Mouse (Mus musculus) liver, postnatal 0 days (tissue): ENCODE measurements at regions not wholly inside any gene's neighbourhood (a gene's known extent, or its start where the extent isn't known, plus 50 kb on each side); places are given as distances from the start of the nearest gene placed in this dataset.

Source experiments
- CTCF ChIP-seq: sonication (generic); IDR thresholded peaks from 2 replicates; pipeline ENCODE4 v1.5.1; 2016; ENCODE audit warnings: antibody characterized with exemption, low read depth
- EP300 ChIP-seq: IDR thresholded peaks from 2 replicates; pipeline ENCODE4 v1.6.1; 2016; ENCODE audit warnings: antibody characterized with exemption, low read depth, mild to moderate bottlenecking

DNA sequence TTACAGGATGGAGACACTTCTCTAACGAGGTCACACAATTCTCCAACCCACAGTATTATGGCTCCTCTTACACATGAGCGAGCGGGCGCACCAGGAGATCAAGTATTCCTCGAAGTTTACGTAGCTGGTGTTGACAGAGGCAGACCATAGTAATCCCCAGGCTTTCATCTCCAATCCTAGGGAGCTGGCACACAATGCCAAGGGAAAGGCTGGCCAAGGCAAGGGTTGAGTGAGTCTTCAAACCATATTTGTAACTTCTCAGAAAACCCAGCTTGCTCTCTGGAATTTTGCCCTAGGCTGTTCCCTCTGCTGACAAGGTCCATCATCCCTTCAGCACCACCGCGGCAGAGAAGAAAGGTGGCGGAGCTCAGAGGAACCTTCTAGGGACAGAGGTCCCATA, 94.0 kb downstream of the Hes1 start:
- TF ChIP-seq CTCF (no peak), EP300 (no peak)
